Mouse (Mus musculus): ENCODE results near the gene Zfp263.

GRCm38 (mm10) chr16:3699281-3699680 is 44.6 kb upstream of the Zfp263 start:
- no peak for TF ChIP-seq EP300 (IDR thresholded peaks at IDR 0.05)
- TF ChIP-seq CTCF (IDR thresholded peaks at IDR 0.05) = no peak

Data from lung, postnatal 0 days (tissue).